Mouse (Mus musculus) heart, postnatal 0 days (tissue): Measurements from ENCODE around the gene Kxd1. TPM values are rescaled to one million over a fixed set of nuclear protein-coding genes. Genes with fewer than 3 reads are reported as not detected.
A peak's percentile ranks its signal among the peaks of the same experiment; 100 is the strongest.

ENCODE experiments used
- ATAC-seq: fragments of 200-750 bp; cut with Nextera tagmentation; 2 replicates; pipeline ENCODE4 v1.8.0; 2017; ENCODE audit warnings: low read depth, moderate number of reproducible peaks, moderate library complexity; ENCODE audit not compliant: insufficient read depth
- DNase-seq: peaks from one replicate; pipeline ENCODE4 v3.0.0-alpha.2; 2016; ENCODE audit warnings: low spot score
- H3K27ac ChIP-seq: fragments of 300-500 bp; sonication (generic); 2 replicates; pipeline ENCODE4 v1.5.1; 2014; ENCODE audit warnings: low read depth, mild to moderate bottlenecking
- H3K27me3 ChIP-seq: fragments of 300-500 bp; sonication (generic); 2 replicates; pipeline ENCODE4 v1.6.1; 2014; ENCODE audit warnings: low read length, mixed read lengths; ENCODE audit not compliant: control insufficient read depth, insufficient read depth
- H3K36me3 ChIP-seq: fragments of 300-500 bp; sonication (generic); replicated peaks from 2 replicates; pipeline ENCODE4 v1.6.1; 2014; ENCODE audit warnings: low read length, mixed read lengths; ENCODE audit not compliant: control insufficient read depth, insufficient read depth
- H3K4me1 ChIP-seq: fragments of 300-500 bp; sonication (generic); 2 replicates; pipeline ENCODE4 v1.6.1; 2014; ENCODE audit warnings: antibody characterized with exemption; ENCODE audit not compliant: control insufficient read depth, insufficient read depth
- H3K4me2 ChIP-seq: fragments of 300-500 bp; sonication (generic); 2 replicates; pipeline ENCODE4 v1.6.1; 2014; ENCODE audit warnings: low read depth, mild to moderate bottlenecking, low read length, moderate library complexity
- H3K4me3 ChIP-seq: fragments of 300-500 bp; sonication (generic); 2 replicates; pipeline ENCODE4 v1.5.1; 2014; ENCODE audit warnings: low read depth, low read length
- H3K9ac ChIP-seq: fragments of 300-500 bp; sonication (generic); replicated peaks from 2 replicates; pipeline ENCODE4 v1.6.1; 2014; ENCODE audit warnings: low read depth, low read length, mixed read lengths
- H3K9me3 ChIP-seq: fragments of 300-500 bp; sonication (generic); replicated peaks from 2 replicates; pipeline ENCODE4 v1.6.1; 2016; ENCODE audit warnings: low read length; ENCODE audit not compliant: control insufficient read depth
- CTCF ChIP-seq: IDR thresholded peaks from 2 replicates; pipeline ENCODE4 v1.5.1; 2016; ENCODE audit warnings: antibody characterized with exemption, control low read depth, low read depth
- EP300 ChIP-seq: IDR thresholded peaks from 2 replicates; pipeline ENCODE4 v1.6.1; 2016; ENCODE audit warnings: antibody characterized with exemption, low read depth
- WGBS: fragments of 180-500 bp; shearing (Covaris S2); extraction: QIAGEN DNeasy Blood & Tissue Kit; methylation state at CpG from one replicate; pipeline ENCODE4 v1.1.7; 2014; 5-methylcytosine and 5-hydroxymethylcytosine counted together
- polyA plus RNA-seq: library from polyadenylated mRNA; unstranded; fragments of >200 nt; fragmentation: Nextera tagmentation; extraction: Ambion mirVana; gene quantifications from 2 replicates; pipeline ENCODE4 v1.2.1, GENCODE M21; 2015
- total RNA-seq: library from RNA; depleted of rRNA; stranded (reverse); fragments of >200 nt; gene quantifications from 2 replicates; pipeline ENCODE4 v1.2.3, GENCODE M21; 2014; ENCODE audit warnings: low replicate concordance; rRNA removed

Kxd1 gene
- total RNA-seq (110 and 120 TPM in 2 replicates), polyA plus RNA-seq (93.5 and 96.7 TPM in 2 replicates)

DNA sequence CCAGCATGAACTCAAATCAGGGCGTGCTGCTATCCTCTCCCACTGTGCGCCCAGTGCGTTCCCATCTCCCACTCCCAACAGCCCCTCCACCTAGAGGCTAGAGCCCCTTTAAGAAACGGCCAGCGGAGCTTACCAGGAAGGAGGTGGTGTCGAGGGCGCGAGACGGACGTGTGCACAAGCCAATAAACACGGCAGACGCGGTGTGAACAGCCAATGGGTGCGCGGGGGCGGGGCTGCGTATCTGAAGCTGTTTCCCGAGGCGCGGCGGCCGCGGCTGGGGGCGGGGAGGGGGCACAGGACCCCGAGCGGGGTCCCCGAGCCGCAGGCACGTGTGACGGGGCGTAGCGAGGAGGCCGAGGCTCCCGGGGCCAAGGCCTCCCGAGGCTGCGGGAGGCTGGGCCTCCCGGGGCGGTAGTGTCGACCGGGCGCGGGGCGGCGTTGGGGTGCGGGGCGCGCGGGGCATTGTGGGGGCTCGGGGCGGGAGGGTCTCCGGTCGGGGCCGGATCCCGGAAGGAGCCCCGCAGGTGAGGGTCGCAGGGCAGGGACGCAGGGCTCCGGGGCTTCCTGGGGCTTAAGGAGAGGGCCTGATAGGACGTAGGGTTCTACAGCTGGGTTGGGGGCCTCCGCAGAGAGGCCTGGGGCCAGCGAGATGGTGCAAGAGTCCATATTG is at the start of gene Kxd1, which contains the start of gene Fkbp8:
Gene Kxd1, minus strand, starts transcription at position 445 of the 670 bp plus-strand sequence.
Gene Fkbp8, plus strand, starts transcription at position 213 of the 670 bp plus-strand sequence.
- DNase-seq (peak; percentile 92), ATAC-seq (peak; percentile 90)
- Histone ChIP-seq H3K4me3 (peak within 1 kb of the TSS; percentile 96), H3K27me3 (no peaks in the 10 kb centered on the region), H3K9me3 (no peaks in the 10 kb centered on the region), H3K36me3 (peaks cover 31% of the 10 kb centered on the region), H3K27ac (peak within 1 kb of the TSS; percentile 86), H3K4me1 (peaks cover 13% of the 10 kb centered on the region), H3K9ac (peak within 1 kb of the TSS; percentile 95), H3K4me2 (peak within 1 kb of the TSS; percentile 78)
- TF ChIP-seq EP300 (peak; percentile 55; the same call in 1 of the 2 replicates), CTCF (no peak)
- under 1% methylated on average over 55 of the region's 61 CpGs for WGBS

DNA sequence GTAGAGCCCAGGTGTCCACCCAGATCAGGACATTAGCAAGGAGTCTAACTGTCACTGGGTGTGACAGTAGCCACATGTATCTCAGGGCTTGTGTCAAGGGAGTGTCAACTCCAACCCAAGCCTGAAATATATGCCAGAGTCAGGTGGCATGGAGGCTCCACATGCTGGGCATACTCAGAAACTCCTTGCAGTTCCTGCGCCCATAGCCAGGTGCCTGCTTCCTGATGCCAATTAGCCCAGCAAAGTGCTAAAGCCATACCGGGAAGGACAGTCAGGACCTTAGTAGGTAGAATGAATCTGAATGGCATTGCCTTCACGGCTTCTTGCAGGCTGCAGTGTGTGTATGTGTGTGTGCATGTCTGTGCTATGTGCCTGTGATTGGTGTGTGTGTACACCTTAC is 49.5 kb upstream of the Kxd1 start:
- Histone ChIP-seq H3K4me3 (no peak overlapping the region), H3K9ac (no peak overlapping the region), H3K36me3 (peaks cover 48% of the 10 kb centered on the region), H3K9me3 (no peaks in the 10 kb centered on the region), H3K27me3 (no peaks in the 10 kb centered on the region), H3K4me2 (no peak overlapping the region), H3K27ac (no peak overlapping the region), H3K4me1 (0 out of 2 replicates have a peak, but pooled peaks cover 8% of the 10 kb centered on the region)
- no peak for TF ChIP-seq CTCF
- no peak for DNase-seq
- WGBS: 87% methylated on average over 3 of the region's 3 CpGs
- no peak for ATAC-seq

GRCm38 (mm10) chr8:70574915-70575314 is 47.2 kb upstream of the Kxd1 start:
- no peak overlapping the region for H3K4me2 ChIP-seq
- TF ChIP-seq EP300 (no peak), CTCF (no peak)
- H3K27ac ChIP-seq: no peak overlapping the region
- H3K27me3 ChIP-seq: no peaks in the 10 kb centered on the region
- WGBS: 34% methylated on average over 4 of the region's 4 CpGs
- H3K36me3 ChIP-seq: peaks cover 26% of the 10 kb centered on the region
- H3K4me1 ChIP-seq: peaks cover 25% of the 10 kb centered on the region
- DNase-seq (no peak), ATAC-seq (no peak)
- H3K9me3 ChIP-seq: no peaks in the 10 kb centered on the region
- no peak overlapping the region for H3K9ac ChIP-seq
- H3K4me3 ChIP-seq: no peak overlapping the region

DNA sequence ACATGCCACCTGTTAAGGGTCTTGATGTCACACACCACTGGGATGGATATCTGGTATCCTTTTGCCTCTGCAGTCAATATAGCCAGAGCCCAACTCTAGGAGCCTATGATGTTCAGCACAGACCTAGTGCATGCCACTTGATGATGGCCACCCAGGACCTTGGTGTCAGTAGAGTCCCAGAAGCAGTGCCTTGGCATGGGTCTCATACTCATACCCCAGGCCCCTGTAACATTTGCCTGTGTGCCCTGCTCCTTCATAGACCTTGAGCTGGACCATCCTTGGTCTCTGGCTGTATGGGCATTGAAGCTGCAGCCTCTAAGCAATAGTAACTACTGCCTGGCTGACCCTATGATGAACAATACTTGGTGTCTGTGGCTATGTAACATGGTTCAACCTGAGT is 46.5 kb upstream of the Kxd1 start:
- Histone ChIP-seq H3K27ac (no peak overlapping the region), H3K9ac (no peak overlapping the region), H3K4me2 (no peak overlapping the region), H3K36me3 (peaks cover 24% of the 10 kb centered on the region), H3K27me3 (no peaks in the 10 kb centered on the region), H3K9me3 (no peaks in the 10 kb centered on the region), H3K4me1 (peaks cover 28% of the 10 kb centered on the region), H3K4me3 (no peak overlapping the region)
- ATAC-seq (no peak), DNase-seq (no peak)
- no peak for TF ChIP-seq CTCF

- Histone ChIP-seq H3K9me3 (no peaks in the 10 kb centered on the region), H3K9ac (no peak overlapping the region), H3K27me3 (no peaks in the 10 kb centered on the region), H3K36me3 (0 out of 2 replicates have a peak, but pooled peaks cover 6% of the 10 kb centered on the region), H3K4me1 (peaks cover 40% of the 10 kb centered on the region), H3K4me2 (no peak overlapping the region), H3K4me3 (no peak overlapping the region), H3K27ac (peak overlapping the region; percentile 78)
- DNase-seq (peak; percentile 58), ATAC-seq (peak; percentile 82)
- no peak; the same call in 1 of the 2 replicates for TF ChIP-seq CTCF
- TF ChIP-seq EP300: no peak
- 56% methylated on average over 6 of the region's 6 CpGs for WGBS
These were observed 43.2 kb upstream of the Kxd1 start for GRCm38 (mm10) chr8:70570990-70571389.

DNA sequence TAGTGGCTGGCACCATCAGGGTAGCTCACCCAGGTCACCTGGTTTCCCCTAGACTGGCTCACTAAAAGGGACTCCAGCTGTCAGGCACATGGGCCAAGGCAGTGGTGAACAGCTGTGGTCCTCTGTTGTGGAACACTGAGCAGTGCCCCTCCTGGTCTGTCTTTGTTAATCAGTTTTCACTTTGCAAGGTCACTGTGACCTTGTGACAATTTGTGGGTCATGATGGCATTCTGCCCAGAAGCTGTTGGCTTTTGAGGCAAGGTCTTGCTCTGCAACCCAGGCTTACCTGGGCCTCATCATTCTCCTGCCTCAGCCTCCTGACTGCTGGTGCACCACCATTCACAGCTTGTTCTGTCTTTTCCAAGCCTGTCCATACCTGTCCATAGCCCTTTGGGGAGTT is 42.6 kb upstream of the Kxd1 start:
- ATAC-seq: 0 out of 2 replicates have a peak, but pooled peaks have one; percentile 22
- peaks cover 46% of the 10 kb centered on the region for H3K4me1 ChIP-seq
- DNase-seq: no peak
- no peaks in the 10 kb centered on the region for H3K27me3 ChIP-seq
- no peak overlapping the region for H3K4me2 ChIP-seq
- H3K9ac ChIP-seq: no peak overlapping the region
- no peaks in the 10 kb centered on the region for H3K9me3 ChIP-seq
- TF ChIP-seq EP300: no peak
- no peak for TF ChIP-seq CTCF
- 0 out of 2 replicates have a peak, but pooled peaks cover 3% of the 10 kb centered on the region for H3K36me3 ChIP-seq
- H3K4me3 ChIP-seq: no peak overlapping the region
- H3K27ac ChIP-seq: peak overlapping the region; percentile 78
